Mouse (Mus musculus): Measurements from ENCODE around the gene Iqgap2.

DNA sequence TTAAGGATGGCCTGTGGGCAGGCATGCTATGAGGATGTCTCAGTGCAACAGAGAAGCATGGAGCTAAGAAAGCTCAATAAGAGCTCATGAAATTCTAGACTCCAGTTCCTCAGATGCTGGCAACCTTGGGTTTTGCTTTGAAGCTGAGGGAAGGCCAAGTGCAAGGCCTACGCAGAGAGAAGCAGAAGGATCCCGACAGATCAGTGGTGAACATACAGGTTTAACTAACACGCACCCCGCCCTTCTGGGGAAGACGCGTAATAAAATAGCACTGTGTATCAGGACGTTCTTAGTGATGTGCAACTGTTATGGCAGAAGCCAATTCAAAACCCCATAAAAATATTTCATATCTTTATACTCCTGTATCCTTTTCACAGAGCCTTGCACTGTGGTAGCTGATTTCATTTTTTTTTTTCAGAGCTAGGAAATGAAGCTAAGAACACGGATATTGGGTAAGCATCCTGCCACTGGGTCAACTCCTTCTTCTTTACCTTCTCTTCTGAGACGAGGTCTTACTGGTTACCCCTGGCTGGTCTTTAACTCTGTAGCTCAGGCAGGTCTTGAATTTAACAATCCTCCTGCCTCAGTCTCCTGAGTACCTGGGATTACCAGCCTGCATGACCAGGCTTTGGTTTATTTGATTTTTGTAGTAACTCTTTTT, 27.0 kb upstream of the Iqgap2 start:
- TF ChIP-seq CTCF (IDR thresholded peaks at IDR 0.05; ENCODE audit: control insufficient read depth, insufficient read depth, low read length) = no peak
- TF ChIP-seq POLR2A (IDR thresholded peaks at IDR 0.05; ENCODE audit: borderline replicate concordance, control insufficient read depth, low read depth, low read length) = no peak

Data from bone marrow, adult 2 months (tissue).